Mouse (Mus musculus): ENCODE data around the gene Piwil4.

Piwil4 gene

DNA sequence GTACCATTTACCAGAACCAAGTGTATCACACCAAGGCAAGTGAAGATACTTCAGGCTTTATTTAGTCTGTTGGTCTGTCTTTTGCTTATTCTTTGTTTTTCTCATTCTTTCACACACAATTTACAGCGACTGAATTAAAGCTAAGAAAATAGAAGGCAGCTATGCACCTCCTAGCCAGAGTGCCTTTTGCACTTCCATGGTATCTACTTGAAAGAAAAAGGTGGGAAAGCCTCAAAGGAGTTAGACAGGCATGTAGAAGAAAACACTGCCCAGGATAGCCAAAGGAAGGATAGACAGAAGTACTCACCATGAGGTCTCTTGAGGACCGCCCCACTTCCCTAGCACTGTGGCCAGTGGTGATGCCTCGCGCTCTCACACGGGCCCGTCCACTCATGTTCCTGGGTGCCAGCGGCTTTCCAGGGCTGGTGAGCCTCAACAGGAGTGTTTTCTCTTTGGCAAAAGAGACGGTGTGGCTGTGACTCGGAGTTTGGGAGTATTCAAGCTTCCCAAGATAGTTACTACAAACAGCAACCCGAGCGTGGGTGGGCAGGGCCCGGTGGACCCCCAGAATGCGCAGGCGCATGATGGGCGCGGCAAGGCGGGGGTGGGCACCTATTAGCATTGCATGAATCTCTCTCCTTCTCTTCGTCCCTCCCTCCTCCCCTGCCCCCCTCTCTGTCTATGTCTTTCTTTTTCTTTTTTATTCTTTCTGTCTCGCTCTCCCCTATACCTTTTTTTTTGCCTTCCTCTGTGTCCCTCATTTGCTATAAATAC is at the start of gene Piwil4:
Gene Piwil4 (minus strand): TSS at position 583 of the 774 bp plus-strand sequence.
- DNase-seq (ENCODE audit: low spot score) = no peak

DNA sequence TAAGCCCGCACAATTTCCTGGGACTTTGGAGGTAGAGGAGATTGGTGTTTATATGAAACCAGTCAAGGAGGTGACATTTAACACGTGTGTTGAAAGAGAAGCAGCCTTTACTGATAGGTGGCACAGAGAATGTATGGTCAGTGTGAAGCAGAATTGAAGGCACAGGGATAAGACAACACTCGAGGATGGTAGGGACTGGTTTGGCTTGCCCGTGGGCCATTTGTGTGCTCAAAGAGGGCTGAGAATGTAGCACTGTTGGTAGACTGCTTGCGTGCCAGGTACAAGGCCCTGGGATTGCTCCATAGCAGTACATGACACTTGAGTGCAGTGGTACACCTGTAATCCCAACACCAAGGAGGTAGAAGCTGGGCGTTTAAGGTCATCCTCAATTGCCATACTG is 46.8 kb upstream of the Piwil4 start:
- no peak for DNase-seq (ENCODE audit: low spot score)

DNA sequence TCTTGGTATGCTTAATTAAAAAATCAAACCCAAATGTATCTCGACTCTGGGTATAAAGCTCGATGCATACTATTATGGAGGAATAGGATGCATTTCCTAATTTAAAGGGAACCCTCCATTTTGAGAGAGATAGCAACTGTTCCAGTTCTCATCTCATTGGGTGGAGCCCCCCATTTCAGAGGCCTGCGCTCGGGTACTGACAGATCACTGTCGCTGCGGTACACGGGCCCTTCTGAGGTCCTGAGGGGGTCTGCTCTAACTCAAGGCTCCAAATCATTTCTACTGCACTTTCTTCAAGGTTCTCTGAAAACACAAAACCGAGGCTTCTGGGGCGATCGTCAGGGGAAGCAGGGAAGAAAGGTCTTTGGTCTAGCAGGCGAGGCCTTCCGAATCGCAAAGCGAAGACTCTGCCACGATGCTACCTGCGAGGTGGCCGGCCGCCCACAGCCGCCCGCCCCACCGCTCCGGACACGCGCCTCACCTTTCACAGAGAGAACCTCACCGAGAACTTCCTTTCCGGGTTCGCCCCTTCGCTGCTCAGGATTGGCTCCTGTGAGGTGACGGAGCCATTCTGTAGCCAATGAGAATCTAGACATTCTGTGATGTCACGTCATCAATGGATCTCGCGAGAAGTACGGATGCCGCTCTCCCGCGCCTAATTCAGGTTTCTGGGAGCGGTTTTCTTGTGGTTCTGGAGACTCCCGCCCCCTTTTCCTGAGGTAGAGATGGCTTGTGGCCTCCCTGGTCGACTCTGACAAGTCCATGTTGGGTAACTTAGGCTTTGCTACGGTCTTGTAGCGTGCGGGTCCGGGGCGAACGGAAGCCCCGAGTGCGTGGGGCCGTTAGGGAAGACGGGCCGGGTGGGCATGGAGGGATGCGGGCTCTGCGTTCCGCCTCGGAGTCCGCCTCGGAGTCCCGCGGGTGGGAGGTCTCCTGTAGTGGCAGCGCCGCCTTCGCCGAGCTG is 43.8 kb upstream of the Piwil4 start, which contains the start of the genes Mre11a and Ankrd49:
Gene Mre11a (plus strand): TSS at position 616 of the 964 bp plus-strand sequence.
Gene Ankrd49 (minus strand): TSS at position 818 of the 964 bp plus-strand sequence.
- peak; percentile 99 for DNase-seq (ENCODE audit: low spot score)

DNA sequence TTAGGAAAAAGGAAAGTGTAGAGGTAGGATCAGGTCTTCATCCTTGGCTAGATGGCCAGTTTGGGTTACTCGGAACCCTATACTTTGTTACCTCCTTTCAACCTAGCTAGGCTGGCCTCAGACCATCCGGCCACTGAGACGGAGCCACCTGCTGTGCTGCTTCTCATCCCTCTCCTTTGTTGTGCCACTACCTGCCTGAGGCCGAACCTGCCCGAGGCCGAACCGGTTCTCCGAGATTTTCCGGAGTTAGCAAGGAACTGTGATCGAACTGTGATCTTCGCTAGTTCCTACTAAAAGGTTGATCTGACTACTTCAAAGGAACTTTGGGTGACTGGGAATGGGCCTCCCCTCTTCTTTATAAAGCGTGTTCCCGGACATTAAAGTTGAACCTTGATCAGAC is 37.8 kb upstream of the Piwil4 start:
- DNase-seq (ENCODE audit: low spot score) = no peak

DNA sequence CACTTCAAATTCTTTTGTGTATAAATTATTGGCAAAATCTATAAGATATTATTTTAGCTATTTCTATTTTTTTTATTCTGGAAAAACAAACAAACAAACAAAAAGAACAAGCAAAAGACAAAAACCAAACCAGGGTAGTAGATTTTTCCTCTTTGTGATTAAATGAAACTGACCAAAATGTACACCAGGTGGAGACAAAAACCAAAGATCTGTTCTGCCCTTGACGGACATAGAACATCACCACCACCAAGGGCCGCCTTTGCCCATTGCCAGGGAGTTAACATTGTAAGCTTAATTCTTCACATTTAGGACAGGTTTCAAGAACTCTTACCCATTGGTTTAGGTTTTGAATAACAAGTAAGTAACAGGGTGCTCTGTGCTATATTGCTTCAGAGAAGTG is 33.3 kb upstream of the Piwil4 start:
- DNase-seq (ENCODE audit: low spot score) = peak; percentile 24

DNA sequence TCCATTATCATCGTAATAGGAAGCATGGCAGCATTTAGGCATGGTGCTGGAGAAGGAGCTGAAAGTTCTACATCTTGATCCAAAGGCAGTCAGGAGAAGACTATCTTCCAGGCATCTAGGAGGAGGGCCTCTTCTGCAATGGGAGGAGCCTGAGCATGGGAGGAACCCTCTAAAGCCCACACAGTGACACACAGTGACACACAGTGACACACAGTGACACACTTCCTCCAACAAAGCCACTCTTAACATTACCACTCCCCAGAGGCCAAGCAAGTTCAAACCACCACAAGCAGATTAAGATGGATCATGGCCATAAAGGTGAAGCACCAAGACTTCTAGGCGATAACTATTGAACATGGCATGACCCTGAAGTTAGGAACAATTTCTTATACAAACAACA is 31.5 kb upstream of the Piwil4 start:
- DNase-seq (ENCODE audit: low spot score) = no peak

DNA sequence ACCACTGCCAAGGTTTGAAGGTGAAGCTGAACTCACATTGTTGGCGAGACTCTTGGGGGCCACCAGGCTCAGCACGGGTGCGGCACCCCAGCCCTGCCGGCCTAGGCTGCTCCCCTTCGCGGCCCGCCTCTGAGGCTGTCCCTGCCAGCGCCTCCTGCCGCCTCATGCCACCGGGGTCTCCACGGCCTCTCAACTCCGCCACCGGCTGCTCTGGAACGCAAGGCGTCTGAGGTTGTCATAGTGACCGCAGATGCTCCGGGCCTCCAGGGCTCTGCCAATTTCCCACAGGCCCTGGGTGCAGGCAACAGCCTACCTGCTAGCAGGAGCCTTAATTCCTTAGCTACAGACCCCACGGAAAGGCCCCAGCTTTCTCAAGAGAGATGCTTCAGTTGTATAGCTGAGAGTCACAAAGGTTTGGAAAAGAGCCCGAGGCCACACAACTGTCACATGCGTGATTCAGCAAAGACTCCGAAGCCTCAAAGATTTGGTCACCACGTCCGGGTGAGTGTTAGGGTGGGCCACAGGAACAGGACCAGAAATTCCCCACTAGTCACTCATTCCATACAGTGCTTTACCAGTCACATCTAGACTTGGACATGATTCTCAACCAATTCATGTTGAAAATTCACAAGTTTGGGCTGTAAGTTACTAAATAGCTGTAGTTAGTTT is 30.4 kb upstream of the Piwil4 start, which contains the start of gene 1700012B09Rik:
Gene 1700012B09Rik (minus strand): TSS at position 228 of the 669 bp plus-strand sequence.
- peak; percentile 41 for DNase-seq (ENCODE audit: low spot score)

DNA sequence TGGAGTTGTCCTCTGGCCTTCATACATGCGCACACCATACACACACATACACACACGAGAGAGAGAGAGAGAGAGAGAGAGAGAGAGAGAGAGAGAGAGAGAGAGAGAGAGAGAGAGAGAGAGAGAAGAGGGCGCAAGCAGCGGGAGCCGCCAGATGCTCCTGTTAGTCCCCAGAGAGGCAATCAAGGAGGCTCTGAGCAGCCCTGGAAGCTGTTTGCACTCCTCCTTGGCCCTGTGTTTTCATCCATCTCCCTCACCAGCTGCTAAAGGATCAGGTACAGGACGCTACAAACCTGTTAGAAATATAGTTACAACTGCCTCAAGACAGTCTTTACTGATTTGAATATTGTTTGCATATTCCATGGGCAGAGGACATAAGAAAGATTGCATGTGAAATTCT is 29.3 kb upstream of the Piwil4 start:
- no peak for DNase-seq (ENCODE audit: low spot score)

DNA sequence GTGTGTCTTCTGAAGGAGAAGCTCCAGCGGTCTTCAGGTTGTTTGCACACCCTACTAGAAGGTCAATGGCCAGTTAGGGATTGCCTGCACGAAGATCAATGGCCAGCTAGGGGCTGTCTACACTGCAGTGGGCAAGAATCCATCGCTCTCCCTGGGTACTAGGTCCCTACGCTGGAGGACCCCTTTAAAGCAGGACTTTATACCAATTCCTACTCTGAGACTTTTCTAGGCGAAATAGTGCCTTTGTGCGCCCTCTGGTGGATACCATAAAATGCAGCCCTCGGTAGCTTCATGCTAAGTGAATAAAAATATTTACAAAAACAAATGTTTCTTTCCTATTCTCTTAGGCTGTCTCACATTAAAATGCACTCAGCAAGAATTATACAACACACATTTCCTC is 24.2 kb upstream of the Piwil4 start:
- peak; percentile 75 for DNase-seq (ENCODE audit: low spot score)

DNA sequence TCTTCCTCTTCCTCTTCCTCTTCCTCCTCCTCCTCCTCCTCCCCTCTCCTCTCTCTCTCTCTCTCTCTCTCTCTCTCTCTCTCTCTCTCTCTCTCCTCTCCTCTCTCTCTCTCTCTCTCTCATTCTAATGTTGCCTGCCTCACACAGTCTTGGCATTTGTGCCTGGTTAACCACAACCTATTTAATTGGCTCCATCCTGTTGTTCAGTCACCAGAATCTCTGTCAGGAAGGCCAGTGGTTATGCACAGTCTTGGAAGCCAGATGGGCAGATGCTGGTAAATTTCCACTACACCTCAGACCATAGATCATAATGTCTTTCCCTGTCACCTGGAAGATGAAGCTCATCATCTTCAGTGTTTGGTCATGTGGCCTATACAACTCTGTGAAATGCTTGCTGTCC is 18.7 kb upstream of the Piwil4 start:
- no peak for DNase-seq (ENCODE audit: low spot score)

DNA sequence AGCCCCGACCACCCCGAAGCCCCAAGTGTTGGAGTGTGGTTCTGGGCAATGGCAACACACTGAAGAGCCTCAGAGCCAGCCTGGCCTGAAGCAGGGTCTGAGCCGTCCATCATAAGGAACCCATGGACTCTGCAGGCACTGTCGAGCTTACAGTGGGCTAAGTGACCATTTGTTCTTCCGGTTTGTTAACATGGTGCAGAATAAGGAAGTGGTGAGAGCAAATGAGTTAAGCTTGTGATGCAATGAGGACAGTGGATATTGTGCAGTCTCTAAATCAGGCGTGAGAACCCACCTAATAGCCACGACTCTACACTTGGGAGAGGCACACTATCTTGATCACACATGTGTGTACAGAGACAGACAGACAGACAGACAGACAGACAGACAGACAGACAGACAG is 18.1 kb upstream of the Piwil4 start:
- DNase-seq (ENCODE audit: low spot score) = no peak

DNA sequence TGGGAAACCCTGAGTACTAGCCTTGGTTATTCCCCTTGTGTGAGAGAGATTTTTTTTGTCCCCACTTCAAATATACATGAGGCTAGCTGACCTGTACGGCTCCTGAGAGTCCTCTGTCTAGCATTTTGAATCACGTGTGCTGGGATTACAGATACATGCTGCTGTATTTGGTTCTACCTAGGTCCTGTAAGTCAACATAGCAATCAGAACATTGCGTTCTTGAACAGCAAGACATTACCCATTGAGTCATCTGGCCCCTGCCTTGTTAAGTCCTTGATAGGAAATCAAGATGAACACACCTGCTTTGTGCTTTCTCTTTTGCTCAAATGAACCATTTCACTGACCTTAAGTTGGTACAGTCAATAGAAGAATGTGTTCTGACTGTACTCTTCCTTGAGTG is 13.9 kb upstream of the Piwil4 start:
- DNase-seq (ENCODE audit: low spot score) = no peak

DNA sequence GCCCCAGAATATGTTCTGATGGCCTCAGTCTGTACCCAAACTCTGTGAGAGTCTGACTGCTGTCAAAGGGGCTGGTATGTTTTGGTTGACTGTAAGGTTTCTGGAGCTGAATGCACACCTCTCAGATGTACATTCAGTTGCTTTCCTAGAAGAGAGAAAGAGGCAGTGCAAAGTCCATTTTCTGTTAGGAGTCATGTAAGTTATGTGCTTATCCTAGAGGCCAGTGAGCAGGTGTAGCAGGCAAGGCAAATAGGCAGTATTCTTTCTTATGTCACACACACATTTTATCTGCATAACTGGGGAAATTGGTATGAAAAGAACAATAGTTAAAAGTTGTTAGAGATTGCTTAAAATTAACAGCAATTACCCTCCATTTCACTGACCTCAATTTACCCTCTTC is 13.4 kb upstream of the Piwil4 start:
- DNase-seq (ENCODE audit: low spot score) = no peak

DNA sequence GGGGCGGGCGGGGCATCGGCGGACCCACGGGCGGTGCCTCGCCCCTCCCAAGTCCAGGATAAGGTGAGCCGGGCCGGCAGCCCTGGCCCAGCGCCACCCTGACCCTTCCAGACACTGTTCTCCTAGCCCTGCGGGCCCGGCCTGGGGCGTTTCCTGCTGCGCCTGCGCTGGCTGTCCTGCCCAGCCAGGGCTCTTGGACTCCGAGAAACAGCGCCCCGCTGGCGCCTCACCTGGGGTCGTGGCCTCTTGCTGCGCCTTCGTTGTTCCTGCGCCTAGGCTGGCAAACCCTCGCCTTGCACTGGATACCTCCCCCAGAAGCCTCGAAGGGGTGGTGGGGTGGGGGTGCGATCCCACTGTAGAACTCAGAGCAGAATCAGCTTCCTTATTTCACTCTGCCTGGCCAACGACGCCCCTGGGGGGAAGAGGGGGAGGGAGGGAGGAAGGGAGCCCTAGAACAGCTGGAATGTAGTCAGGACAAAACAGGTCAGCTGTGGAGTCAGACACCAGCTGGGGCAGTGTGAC is 11.5 kb upstream of the Piwil4 start, which contains the start of gene Fut4:
Gene Fut4 (minus strand): TSS at position 393 of the 522 bp plus-strand sequence.
- peak; percentile 46 for DNase-seq (ENCODE audit: low spot score)

DNA sequence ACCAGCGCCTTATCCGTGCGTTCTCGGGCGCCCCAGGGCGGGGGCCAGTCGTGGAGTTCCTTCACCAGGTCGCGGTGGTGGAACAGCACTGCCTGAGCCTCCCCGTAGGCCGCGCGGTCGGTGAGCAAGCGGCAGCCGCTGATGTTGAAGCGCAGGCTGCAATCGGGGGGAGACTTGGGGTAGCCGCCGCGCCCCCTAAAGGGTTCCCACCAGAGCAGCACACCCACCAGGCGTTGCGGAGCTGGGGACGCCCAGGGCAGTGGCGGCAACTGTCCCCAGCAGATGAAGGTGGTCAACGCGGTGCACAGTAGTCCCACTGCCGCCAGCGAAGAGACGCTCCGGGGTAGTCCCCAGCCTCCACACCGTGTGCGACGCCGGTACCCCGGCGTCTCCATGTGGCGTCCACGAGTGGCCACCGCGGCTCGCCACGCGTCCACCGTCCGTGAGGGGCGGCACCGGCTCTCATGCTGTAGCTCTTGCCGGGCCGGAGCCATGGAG is 11.0 kb upstream of the Piwil4 start:
- peak; percentile 66 for DNase-seq (ENCODE audit: low spot score)

DNA sequence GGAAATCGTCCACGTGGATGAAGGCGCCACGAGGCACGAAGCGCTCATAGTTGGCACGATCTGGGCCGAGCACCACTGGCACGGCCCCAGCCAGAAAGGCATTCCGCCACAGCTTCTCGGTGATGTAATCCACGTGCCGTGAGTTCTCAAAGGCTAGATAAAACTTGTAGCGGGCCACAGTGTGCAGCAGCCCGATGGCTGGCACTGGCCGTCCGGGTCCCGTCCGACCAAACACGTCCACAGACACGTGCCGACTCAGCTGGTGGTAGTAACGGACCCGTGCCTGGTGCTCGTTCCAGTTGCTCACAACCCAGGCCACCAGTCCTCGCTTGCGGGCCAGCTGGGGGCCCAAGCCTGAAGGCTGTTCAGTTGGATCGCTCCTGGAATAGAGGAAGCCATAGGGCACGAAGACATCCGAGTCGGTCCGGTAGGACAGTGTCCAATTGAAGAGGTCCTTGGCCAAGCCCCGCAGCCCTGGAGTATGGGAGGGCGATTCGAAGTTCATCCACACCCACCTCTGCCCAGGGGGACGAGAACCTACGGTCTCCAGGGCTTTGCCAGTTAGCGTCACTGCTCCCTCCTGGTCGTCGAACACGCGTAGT is 10.5 kb upstream of the Piwil4 start:
- DNase-seq (ENCODE audit: low spot score) = no peak

DNA sequence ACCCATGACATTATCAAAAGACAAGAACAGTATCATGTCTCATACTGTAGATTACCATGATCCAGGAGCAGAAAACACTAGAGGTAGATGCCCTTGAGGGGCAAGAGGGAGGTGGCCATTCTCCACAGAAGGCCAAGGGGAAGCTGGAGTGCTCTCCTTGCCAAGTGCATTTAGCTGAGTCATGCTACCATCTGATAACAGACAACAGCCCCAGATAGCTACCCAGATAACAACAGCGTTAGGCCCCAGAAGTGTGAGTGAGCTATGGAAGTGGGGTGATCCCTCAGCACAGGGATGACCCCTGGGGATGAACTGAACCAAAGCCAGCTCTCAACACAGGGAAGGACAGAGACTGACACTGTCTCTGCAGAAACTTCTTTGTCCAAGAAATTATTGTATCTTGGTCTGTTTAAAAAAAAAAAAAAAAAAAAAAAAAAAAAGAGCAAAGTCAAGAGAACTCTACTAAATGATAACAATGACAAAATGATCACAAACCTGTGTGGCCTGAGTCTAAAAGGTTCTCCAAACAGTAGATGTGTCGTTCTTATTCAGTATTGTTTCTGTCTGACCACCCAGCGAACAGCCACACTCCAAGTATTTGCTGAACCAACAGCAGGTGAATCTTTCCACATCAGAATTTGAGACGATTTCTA is 909 bp downstream of the Piwil4 start:
- DNase-seq (ENCODE audit: low spot score) = no peak

DNA sequence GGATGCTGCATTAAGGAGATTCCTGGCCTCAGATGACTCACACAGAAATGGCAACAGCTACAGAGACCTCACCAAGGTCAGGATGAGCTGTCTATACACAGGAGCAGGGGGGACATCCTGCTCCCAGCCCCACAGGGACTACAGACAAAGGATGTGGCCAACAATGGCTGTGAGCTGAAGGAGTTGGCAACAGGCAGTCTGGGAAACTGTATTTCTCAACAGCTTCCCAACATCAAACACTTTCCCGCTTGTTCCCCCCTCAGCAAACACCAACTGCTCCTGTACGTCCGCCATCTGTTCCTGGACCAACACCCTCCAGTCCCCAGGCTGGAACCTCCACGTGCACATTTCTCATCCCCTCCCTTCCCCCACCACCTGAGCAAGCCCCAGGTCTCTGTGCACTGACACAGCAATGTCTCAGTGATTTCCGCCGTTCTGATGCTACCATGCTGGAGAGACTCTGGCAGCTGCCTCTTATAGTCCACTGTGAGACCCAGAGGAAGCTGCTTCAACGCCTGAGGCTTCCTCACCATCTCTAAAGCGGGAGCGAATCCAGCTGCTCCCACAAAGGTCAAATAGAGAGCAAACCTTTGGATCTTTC is 9.5 kb downstream of the Piwil4 start:
- peak; percentile 66 for DNase-seq (ENCODE audit: low spot score)

DNA sequence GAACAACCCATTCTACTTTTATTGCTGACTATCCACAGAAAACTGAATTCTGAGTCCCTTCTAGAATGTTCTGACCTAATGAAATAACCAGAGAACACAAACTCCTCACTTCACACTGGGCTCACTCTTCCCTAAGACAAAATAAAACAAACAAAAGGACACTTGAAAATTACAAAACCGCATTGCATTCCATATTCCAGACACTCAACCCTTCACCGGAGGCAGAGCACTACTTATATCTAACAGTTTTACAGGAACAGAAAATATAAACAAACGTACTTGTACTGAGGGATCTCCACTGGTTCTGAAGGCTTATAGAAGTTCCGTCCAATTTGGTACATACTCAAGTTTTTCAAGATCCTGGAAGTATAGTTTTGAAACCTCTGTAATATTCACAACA is 12.2 kb downstream of the Piwil4 start:
- DNase-seq (ENCODE audit: low spot score) = no peak

DNA sequence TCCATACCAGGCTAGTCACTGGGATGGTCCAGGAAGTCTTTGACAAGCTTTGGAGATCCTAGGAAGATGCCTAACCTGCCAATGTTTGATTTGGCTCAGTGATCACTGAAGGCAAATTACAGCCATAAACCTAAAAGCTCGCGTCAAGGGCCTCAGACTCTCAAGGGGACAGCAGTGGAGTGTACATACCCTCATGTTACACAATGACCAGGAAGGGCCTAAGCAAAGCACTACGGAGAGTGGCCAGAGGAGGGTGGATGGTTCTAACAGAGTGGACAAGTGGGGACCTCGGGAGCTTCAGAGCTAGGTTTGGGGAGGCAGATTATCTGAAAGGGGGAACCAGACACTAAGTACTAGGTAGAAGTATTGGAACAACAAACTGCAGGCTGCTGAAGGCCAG is 13.9 kb downstream of the Piwil4 start:
- DNase-seq (ENCODE audit: low spot score) = no peak

All from embryo, embryonic 10.5 days (tissue).